Mouse (Mus musculus) heart, postnatal 0 days (tissue): ENCODE measurements at regions not wholly inside any gene's neighbourhood (a gene's known extent, or its start where the extent isn't known, plus 50 kb on each side); places are given as distances from the start of the nearest gene placed in this dataset.

Source experiments
- CTCF ChIP-seq: IDR thresholded peaks from 2 replicates; pipeline ENCODE4 v1.5.1; 2016; ENCODE audit warnings: antibody characterized with exemption, control low read depth, low read depth
- EP300 ChIP-seq: IDR thresholded peaks from 2 replicates; pipeline ENCODE4 v1.6.1; 2016; ENCODE audit warnings: antibody characterized with exemption, low read depth

- TF ChIP-seq CTCF (no peak), EP300 (no peak)
Observed at GRCm38 (mm10) chr15:63559293-63559692, 285.7 kb downstream of the Gsdmc2 start.
